Mouse (Mus musculus) B cell, adult 2 months (primary cell): Measurements from ENCODE around the gene Tulp2.
"Not testable (repeated sequence)": the region's sequence is repeated elsewhere in the genome, so short reads cannot be mapped to it uniquely, and the experiment has no call there.

ENCODE experiments used
- DNase-seq, 2 experiments: peaks; one replicate each; pipeline ENCODE4 v3.0.0; 2022

Gene Tulp2

DNA sequence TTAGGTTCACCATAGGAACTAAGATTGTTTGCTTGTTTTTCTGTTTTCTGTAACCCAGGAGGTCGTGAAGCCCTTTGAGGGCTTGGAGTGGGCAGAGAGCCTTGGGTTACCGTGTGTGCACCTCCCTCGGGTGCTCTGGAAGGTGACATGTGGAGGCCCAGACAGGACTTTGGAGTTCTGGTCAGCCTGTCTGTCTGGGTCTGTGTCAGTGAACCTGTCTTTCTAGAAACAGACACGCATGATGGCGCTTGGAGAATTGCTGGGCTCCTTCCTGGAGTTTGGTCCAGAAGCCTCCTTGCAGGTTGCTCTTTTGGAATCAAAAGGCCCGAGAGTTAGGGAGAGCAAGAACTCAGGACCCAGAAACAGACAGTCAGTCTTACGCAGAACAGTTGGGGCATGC, 21.3 kb upstream of the Tulp2 start:
- DNase-seq, result no peak

DNA sequence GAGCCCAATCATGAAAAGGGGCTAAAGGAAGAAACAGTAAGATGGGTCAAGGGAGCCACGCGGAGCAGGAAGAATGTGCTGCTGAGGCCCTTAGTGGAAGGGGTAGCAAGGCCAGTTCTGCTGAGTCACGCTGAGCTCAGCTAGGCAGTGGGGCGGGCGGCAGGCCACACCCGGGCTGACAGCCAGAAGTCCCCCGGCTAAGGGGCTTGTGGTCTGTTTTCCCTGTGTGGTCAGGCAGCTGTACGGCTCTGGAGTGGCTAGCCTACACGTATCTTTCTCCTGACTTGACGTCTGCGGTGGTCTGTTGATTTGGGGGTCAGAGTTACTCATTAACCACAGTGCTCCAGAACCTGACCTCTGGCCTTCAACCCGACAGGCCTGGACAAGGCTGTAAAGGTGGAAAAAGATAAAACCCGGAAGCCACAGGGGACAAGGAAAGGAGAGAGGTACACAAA, 20.8 kb upstream of the Tulp2 start:
- DNase-seq, result peak in 1 of 2 experiments; percentile 17

DNA sequence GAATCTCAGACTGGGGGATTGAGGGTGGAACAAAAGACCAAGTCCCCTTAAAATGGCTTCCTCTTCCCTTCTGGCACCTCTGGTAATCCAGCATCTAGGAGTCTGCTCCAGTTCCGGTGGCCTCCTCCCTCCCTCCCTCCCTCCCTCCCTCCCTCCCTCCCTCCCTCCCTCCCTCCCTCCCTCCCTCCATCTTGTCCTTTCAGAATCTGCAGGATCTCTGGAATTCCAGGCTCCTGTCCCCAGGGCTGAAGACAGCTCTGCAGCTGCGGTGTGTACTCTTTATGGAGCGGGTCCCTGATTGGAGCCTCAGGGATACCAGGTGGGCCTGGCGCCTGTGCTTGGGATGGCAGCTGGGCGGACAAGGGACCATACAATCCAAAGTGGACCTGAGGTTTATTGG, 20.4 kb upstream of the Tulp2 start:
- no peak for DNase-seq

- no peak for DNase-seq
Observed at GRCm38 (mm10) chr7:45461781-45462180, 19.9 kb upstream of the Tulp2 start.

- DNase-seq, result no peak
Observed at GRCm38 (mm10) chr7:45462325-45462724, 19.4 kb upstream of the Tulp2 start.

GRCm38 (mm10) chr7:45462868-45463267, 18.8 kb upstream of the Tulp2 start:
- not testable (repeated sequence) for DNase-seq

DNA sequence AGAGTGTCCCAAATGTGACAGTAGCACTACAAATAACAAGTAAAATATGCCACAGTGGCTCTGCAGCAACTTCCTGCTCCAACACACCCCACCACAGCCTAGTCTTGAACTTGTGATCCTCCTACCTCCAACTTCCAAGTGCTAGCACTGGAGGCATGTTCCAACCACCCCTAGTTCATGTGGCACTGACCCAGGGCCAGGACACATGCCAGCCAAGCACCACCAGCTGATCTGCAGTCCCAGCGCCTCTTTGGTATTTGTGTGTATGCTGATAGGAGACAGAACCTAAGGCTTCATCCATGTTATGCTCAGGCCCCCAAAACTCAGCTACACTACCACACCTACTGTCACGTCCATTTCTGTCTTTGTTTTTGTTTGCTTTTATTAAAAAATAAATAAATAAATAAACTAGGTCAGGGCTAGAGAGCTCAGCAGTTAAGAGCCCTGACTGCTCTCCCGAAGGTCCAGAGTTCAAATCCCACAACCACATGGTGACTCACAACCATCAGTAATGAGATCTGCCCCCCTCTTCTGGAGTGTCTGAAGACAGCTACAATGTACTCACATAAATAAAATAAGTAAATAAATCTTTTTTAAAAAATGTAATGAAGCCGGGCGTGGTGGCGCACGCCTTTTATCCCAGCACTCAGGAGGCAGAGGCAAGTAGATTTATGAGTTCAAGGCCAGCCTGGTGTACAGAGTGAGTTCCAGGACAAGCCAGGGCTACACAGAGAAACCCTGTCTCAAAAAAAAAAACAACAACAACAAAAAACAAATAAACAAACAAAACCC, 17.5 kb upstream of the Tulp2 start:
- no peak for DNase-seq

- no peak for DNase-seq
Observed at GRCm38 (mm10) chr7:45465112-45465511, 16.6 kb upstream of the Tulp2 start.

DNA sequence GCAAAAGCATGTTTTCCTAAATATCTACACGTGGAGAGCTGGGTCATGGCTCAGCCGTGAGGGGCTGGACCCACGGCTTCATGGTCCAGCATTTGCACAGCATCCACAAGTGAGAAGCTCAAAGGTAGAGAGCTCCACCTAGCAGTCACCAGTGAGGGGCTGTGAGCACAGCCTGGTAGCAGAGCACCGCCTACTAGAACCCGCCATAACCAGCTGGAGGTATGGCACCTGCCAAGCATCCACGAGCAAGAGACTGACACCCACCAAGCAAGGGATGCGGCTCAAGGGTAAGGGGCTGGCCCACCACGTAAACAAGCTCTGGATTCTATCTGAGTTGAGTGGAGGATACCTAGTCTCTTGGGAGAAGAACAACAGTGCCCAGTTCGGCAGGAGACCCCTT, 16.1 kb upstream of the Tulp2 start:
- DNase-seq, result no peak

GRCm38 (mm10) chr7:45466283-45467089, 15.2 kb upstream of the Tulp2 start, which contains the start of gene Bax:
TSS of gene Bax (minus strand) at chr7:45466898.
- peak; percentile 96 to 97 for DNase-seq

GRCm38 (mm10) chr7:45467090-45467670, 14.5 kb upstream of the Tulp2 start:
- DNase-seq, result no peak

GRCm38 (mm10) chr7:45470869-45471268, 10.8 kb upstream of the Tulp2 start:
- DNase-seq, result peak; percentile 77 to 81

GRCm38 (mm10) chr7:45475291-45475969, 6.2 kb upstream of the Tulp2 start:
- DNase-seq, result no peak

GRCm38 (mm10) chr7:45476453-45476852, 5.2 kb upstream of the Tulp2 start:
- DNase-seq, result no peak

DNA sequence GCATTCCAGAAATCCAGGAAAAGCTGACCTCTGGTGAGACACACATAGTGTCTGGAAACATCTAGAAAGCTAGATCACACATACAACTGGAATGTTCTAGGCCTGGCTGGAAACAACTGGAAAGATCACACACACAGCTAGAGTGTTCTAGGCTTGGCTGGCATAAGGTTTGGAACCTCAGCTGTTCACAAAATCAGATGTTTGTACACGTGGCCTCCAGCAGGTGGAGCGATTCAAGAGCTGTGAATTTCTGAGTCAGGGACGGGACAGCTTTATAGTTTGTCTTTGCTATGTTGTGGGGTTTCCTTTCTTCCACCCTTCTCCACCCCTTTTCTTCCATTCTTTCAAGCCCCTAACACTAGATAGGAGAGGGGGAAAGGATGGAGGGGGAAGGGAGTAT, 4.7 kb upstream of the Tulp2 start:
- peak; percentile 68 to 72 for DNase-seq

DNA sequence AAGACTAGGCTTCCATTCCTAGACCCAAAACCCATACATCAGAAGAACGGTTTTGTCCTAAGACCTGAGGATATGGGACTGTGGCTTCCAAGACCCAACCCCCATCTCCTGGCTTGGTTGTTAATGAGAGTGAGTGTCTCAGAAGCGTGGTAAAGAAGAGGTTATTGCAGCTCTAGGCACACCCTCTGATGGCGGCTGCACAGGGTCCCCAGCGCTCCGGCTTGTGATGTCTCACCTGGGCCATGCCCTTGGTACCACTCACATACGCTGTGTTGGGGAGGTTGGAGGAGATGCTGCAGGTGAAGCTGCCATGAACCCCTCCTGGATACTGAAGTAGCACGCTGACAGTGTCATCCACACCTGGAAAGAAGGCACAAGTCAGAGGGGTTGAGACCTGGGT, 2.9 kb upstream of the Tulp2 start:
- DNase-seq, result no peak

DNA sequence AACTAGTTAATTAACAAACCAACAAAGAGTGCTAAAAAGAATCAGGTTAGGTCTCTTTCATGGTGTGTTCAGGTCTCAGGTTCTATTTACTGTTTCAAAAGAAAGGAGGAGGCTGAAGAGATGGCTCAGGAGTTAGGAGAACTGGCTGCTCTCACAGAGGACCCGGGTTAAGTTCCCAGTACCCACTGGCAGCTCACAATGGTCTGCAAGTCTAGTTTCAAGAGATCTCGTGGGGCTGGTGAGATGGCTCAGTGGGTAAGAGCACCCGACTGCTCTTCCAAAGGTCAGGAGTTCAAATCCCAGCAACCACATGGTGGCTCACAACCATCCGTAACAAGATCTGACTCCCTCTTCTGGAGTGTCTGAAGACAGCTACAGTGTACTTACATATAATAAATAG, 1.4 kb upstream of the Tulp2 start:
- DNase-seq, result not testable (repeated sequence)

DNA sequence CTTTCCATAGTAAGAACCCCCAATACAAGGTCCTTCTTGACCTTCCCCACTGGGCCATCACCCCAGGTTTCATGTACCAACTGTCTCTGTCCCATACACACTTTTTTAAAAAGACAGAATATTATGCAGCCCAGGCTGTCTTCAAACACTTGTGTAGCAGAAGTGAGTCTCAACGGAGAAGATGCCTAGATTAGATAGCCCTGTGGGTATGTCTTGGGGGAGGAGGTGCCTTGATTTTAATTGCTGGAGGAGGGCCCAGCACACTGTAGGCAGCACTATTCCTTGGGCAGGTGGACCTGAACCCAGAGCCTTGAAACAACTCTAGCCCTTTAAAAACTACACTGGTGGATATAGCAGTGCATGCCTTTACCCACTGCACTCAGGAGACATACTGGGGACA, 489 bp downstream of the Tulp2 start:
- DNase-seq, result no peak

- DNase-seq, result not testable (repeated sequence)
Observed at GRCm38 (mm10) chr7:45484985-45485384, 3.3 kb downstream of the Tulp2 start.

- no peak for DNase-seq
Observed at GRCm38 (mm10) chr7:45486158-45486557, 4.5 kb downstream of the Tulp2 start.

GRCm38 (mm10) chr7:45486761-45487415, 5.2 kb downstream of the Tulp2 start, which contains the start of gene Gm45808:
TSS of gene Gm45808 (minus strand) at chr7:45486811.
- no peak for DNase-seq

DNA sequence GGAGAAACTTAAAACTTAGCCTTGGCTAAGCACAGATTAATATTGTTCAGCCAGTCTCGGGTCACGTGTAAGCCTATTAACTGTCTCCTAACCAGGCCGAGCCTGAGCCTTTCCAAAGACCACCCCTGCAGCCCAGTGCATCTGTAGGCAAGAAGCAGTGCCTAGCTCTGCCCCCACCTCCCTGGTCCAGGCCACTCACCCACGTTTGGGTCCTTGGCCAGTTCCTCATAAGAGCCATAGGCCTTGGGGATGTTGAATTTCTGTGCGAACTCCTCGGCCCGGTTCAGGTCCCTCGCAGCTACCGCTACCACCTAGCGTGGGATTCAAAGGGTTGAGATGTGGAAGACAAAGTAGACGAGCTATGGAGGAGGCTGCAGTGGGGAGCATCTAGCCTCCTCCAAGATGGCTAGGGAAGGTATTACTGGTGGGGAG, 6.2 kb downstream of the Tulp2 start:
- DNase-seq, result no peak
